Mouse (Mus musculus) hindbrain, embryonic 16.5 days (tissue): ENCODE measurements around the gene Capsl. TPM values are rescaled to one million over a fixed set of nuclear protein-coding genes. Genes with fewer than 3 reads are reported as not detected.
A peak's percentile ranks its signal among the peaks of the same experiment; 100 is the strongest.

Source experiments
- ATAC-seq: fragments of 200-750 bp; cut with Nextera tagmentation; 2 replicates; pipeline ENCODE4 v1.8.0; 2017; ENCODE audit warnings: moderate TSS enrichment, moderate library complexity
- H3K27ac ChIP-seq: fragments of 300-500 bp; sonication (generic); 2 replicates; pipeline ENCODE4 v1.5.1; 2014; ENCODE audit warnings: low read depth, mild to moderate bottlenecking, control low read depth, low read length, moderate library complexity
- H3K27me3 ChIP-seq: fragments of 300-500 bp; sonication (generic); replicated peaks from 2 replicates; pipeline ENCODE4 v1.6.1; 2014; ENCODE audit warnings: low read length; ENCODE audit not compliant: control insufficient read depth, insufficient read depth
- H3K36me3 ChIP-seq: fragments of 300-500 bp; sonication (generic); 2 replicates; pipeline ENCODE4 v1.6.1; 2014; ENCODE audit warnings: mild to moderate bottlenecking, low read length, moderate library complexity, mixed read lengths; ENCODE audit not compliant: control insufficient read depth, insufficient read depth
- H3K4me1 ChIP-seq: fragments of 300-500 bp; sonication (generic); 2 replicates; pipeline ENCODE4 v1.6.1; 2014; ENCODE audit warnings: low read depth, low read length; ENCODE audit not compliant: control insufficient read depth, insufficient read depth
- H3K4me2 ChIP-seq: fragments of 300-500 bp; sonication (generic); 2 replicates; pipeline ENCODE4 v1.6.1; 2014; ENCODE audit warnings: mild to moderate bottlenecking, low read length, control low read depth, moderate library complexity
- H3K4me3 ChIP-seq: fragments of 300-500 bp; sonication (generic); 2 replicates; pipeline ENCODE4 v1.5.1; 2014; ENCODE audit warnings: mild to moderate bottlenecking, low read length, control low read depth, moderate library complexity
- H3K9ac ChIP-seq: fragments of 300-500 bp; sonication (generic); 2 replicates; pipeline ENCODE4 v1.6.1; 2014; ENCODE audit warnings: low read depth, mild to moderate bottlenecking, control low read depth, low read length, moderate library complexity
- H3K9me3 ChIP-seq: fragments of 300-500 bp; sonication (generic); 2 replicates; pipeline ENCODE4 v1.6.1; 2014; ENCODE audit warnings: mild to moderate bottlenecking, low read length, moderate library complexity; ENCODE audit not compliant: control insufficient read depth
- WGBS: fragments of 180-500 bp; shearing (Covaris S2); extraction: QIAGEN DNeasy Blood & Tissue Kit; methylation state at CpG from one replicate; pipeline ENCODE4 v1.1.7; 2014; 5-methylcytosine and 5-hydroxymethylcytosine counted together
- polyA plus RNA-seq: library from polyadenylated mRNA; unstranded; fragments of >200 nt; fragmentation: Nextera tagmentation; extraction: Ambion mirVana; gene quantifications from 2 replicates; pipeline ENCODE4 v1.2.1, GENCODE M21; 2015

Gene Capsl
- polyA plus RNA-seq, 1 experiment from 2014 or later = 5.9 TPM

- 75% methylated on average over 7 of the region's 7 CpGs for WGBS
- Histone ChIP-seq H3K9ac (no peak overlapping the region), H3K4me1 (no peaks in the 10 kb centered on the region), H3K36me3 (no peaks in the 10 kb centered on the region), H3K4me3 (no peak overlapping the region), H3K4me2 (no peak overlapping the region), H3K27me3 (no peaks in the 10 kb centered on the region), H3K27ac (no peak overlapping the region), H3K9me3 (no peaks in the 10 kb centered on the region)
- ATAC-seq = no peak
Observed at GRCm38 (mm10) chr15:9463521-9464027, 27.7 kb downstream of the Capsl start.

- Histone ChIP-seq H3K4me2 (no peak overlapping the region), H3K4me3 (no peak overlapping the region), H3K9me3 (no peaks in the 10 kb centered on the region), H3K27me3 (no peaks in the 10 kb centered on the region), H3K4me1 (no peaks in the 10 kb centered on the region), H3K27ac (no peak overlapping the region), H3K36me3 (no peaks in the 10 kb centered on the region), H3K9ac (no peak overlapping the region)
- no peak for ATAC-seq
- 31% methylated on average over 1 of the region's 1 CpGs for WGBS
Observed at GRCm38 (mm10) chr15:9464039-9464438, 28.2 kb downstream of the Capsl start.

GRCm38 (mm10) chr15:9471053-9471685, 35.3 kb downstream of the Capsl start:
- H3K4me2 ChIP-seq = no peak overlapping the region
- WGBS = 87% methylated on average over 4 of the region's 4 CpGs
- H3K9ac ChIP-seq = no peak overlapping the region
- peak; percentile 27; the same call in 1 of the 2 replicates for ATAC-seq
- H3K9me3 ChIP-seq = no peaks in the 10 kb centered on the region
- no peaks in the 10 kb centered on the region for H3K36me3 ChIP-seq
- no peak overlapping the region for H3K27ac ChIP-seq
- no peaks in the 10 kb centered on the region for H3K4me1 ChIP-seq
- no peaks in the 10 kb centered on the region for H3K27me3 ChIP-seq
- no peak overlapping the region for H3K4me3 ChIP-seq

- Histone ChIP-seq H3K27me3 (no peaks in the 10 kb centered on the region), H3K4me1 (no peaks in the 10 kb centered on the region), H3K36me3 (no peaks in the 10 kb centered on the region), H3K9me3 (no peaks in the 10 kb centered on the region), H3K4me3 (no peak overlapping the region), H3K9ac (no peak overlapping the region), H3K27ac (no peak overlapping the region), H3K4me2 (no peak overlapping the region)
- 59% methylated on average over 3 of the region's 3 CpGs for WGBS
- no peak for ATAC-seq
Observed at GRCm38 (mm10) chr15:9472167-9472566, 36.3 kb downstream of the Capsl start.

GRCm38 (mm10) chr15:9472618-9473017, 36.8 kb downstream of the Capsl start:
- Histone ChIP-seq H3K4me2 (no peak overlapping the region), H3K27me3 (no peaks in the 10 kb centered on the region), H3K9me3 (no peaks in the 10 kb centered on the region), H3K9ac (no peak overlapping the region), H3K36me3 (no peaks in the 10 kb centered on the region), H3K27ac (no peak overlapping the region), H3K4me1 (no peaks in the 10 kb centered on the region), H3K4me3 (no peak overlapping the region)
- ATAC-seq = no peak
- WGBS = 58% methylated on average over 3 of the region's 3 CpGs

- Histone ChIP-seq H3K4me3 (no peak overlapping the region), H3K27ac (no peak overlapping the region), H3K9ac (no peak overlapping the region), H3K36me3 (no peaks in the 10 kb centered on the region), H3K27me3 (no peaks in the 10 kb centered on the region), H3K4me2 (no peak overlapping the region), H3K9me3 (no peaks in the 10 kb centered on the region), H3K4me1 (no peaks in the 10 kb centered on the region)
- no peak for ATAC-seq
- 88% methylated on average over 1 of the region's 1 CpGs for WGBS
Observed at GRCm38 (mm10) chr15:9473188-9473587, 37.4 kb downstream of the Capsl start.

- WGBS = 95% methylated on average over 2 of the region's 2 CpGs
- no peak overlapping the region for H3K9ac ChIP-seq
- H3K4me1 ChIP-seq = no peaks in the 10 kb centered on the region
- H3K27ac ChIP-seq = no peak overlapping the region
- H3K27me3 ChIP-seq = no peaks in the 10 kb centered on the region
- no peaks in the 10 kb centered on the region for H3K9me3 ChIP-seq
- no peak for ATAC-seq
- no peak overlapping the region for H3K4me3 ChIP-seq
- H3K4me2 ChIP-seq = no peak overlapping the region
- no peaks in the 10 kb centered on the region for H3K36me3 ChIP-seq
Observed at GRCm38 (mm10) chr15:9489417-9490118, 53.7 kb downstream of the Capsl start.

- WGBS = 79% methylated on average over 3 of the region's 3 CpGs
- Histone ChIP-seq H3K9me3 (no peaks in the 10 kb centered on the region), H3K27me3 (no peaks in the 10 kb centered on the region), H3K4me3 (no peak overlapping the region), H3K4me1 (no peaks in the 10 kb centered on the region), H3K27ac (no peak overlapping the region), H3K9ac (no peak overlapping the region), H3K4me2 (no peak overlapping the region), H3K36me3 (no peaks in the 10 kb centered on the region)
- ATAC-seq = no peak
Observed at GRCm38 (mm10) chr15:9492077-9492476, 56.2 kb downstream of the Capsl start.
